Mouse (Mus musculus): ENCODE measurements around the gene Olfr205. TPM values are rescaled to one million over a fixed set of nuclear protein-coding genes. Genes with fewer than 3 reads are reported as not detected.

Gene Olfr205
- not detected for polyA plus RNA-seq (2015; fragmentation: Illumina TruSeq; extraction: RNeasy Lipid Tissue Mini Kit (QIAGEN cat#74804); ENCODE audit: insufficient read depth, low read depth, low replicate concordance)

GRCm38 (mm10) chr16:59331038-59331437 lies at the start of gene Olfr205:
TSS of gene Olfr205 (minus strand) at chr16:59331138.

GRCm38 (mm10) chr16:59363893-59364292 lies 33.0 kb upstream of the Olfr205 start, which contains the start of gene Olfr209:
TSS of gene Olfr209 (minus strand) at chr16:59363993.

GRCm38 (mm10) chr16:59349146-59349545 lies 18.2 kb upstream of the Olfr205 start, which contains the start of gene Olfr206:
TSS of gene Olfr206 (minus strand) at chr16:59349246.

DNA sequence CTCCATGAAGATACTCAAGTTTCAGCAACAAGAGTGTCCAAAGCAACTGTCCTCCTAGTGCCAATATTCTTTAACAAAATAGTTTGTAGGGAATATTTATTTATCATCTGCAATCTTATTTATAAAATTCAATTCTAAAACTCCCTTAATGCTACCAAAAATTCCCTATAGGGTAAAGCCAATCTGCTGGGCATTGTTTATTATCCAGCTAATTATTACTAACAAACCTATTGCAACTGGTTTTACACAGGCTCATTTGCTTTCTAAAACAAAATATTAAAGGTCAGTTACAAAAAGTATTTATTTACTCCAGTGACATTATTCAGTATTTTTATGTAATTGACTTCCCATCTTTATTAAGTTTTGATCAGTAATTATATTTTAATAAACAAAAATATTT lies 12.8 kb downstream of the Olfr205 start, which contains the start of gene Olfr204:
Olfr204 (minus strand) TSS at position 101 of the 400 bp plus-strand sequence.

DNA sequence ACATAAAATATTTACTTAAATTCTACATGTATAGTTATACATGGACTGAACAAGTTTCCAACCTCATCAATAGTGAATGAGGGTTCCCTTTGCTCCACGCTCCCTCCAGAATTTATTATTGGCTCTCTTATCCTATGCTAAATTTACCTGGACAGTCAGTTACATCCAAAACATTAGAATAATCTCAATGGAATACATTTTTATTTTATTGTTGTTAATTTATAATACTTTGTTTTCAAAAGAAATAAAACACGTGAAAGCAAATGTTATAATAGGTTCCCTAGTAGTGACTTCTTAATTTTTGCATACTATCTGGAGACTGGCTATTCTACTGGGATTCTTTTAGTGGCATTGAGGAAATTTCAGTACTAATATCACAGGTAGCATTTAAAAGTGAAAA lies 32.4 kb downstream of the Olfr205 start, which contains the start of gene Olfr203:
Olfr203 (plus strand) TSS at position 301 of the 400 bp plus-strand sequence.

DNA sequence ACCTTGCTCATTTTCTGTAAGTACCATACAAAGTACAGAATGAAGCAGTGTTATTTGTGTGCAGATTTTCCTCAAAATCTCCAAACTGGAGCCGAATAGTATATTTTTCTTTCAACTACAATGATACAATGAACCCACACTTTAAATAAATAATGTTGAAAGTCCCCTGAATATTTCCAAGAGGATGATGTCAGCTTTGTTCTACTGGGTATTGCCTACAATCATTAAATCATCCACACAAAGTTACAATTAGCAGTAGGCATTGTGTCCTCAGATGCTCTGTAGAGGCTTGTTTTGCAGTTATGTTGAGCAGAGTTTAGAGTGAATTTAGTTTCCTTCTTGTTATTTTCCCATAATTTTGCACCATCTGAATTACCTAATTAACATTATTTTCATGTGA lies 44.2 kb downstream of the Olfr205 start, which contains the start of gene Olfr202:
Olfr202 (minus strand) TSS at position 101 of the 400 bp plus-strand sequence.

Other genes starting within 250 kb of the Olfr205 start
- gene Olfr191, start 241.3 kb downstream of the Olfr205 start, polyA plus RNA-seq (2015; fragmentation: Illumina TruSeq; extraction: RNeasy Lipid Tissue Mini Kit (QIAGEN cat#74804); ENCODE audit: insufficient read depth, low read depth, low replicate concordance) = not detected
- gene Olfr193, start 219.3 kb downstream of the Olfr205 start, polyA plus RNA-seq (2015; fragmentation: Illumina TruSeq; extraction: RNeasy Lipid Tissue Mini Kit (QIAGEN cat#74804); ENCODE audit: insufficient read depth, low read depth, low replicate concordance) = not detected
- not detected for gene Olfr194, start 210.1 kb downstream of the Olfr205 start, polyA plus RNA-seq (2015; fragmentation: Illumina TruSeq; extraction: RNeasy Lipid Tissue Mini Kit (QIAGEN cat#74804); ENCODE audit: insufficient read depth, low read depth, low replicate concordance)
- not detected for gene Olfr195, start 184.1 kb downstream of the Olfr205 start, polyA plus RNA-seq (2015; fragmentation: Illumina TruSeq; extraction: RNeasy Lipid Tissue Mini Kit (QIAGEN cat#74804); ENCODE audit: insufficient read depth, low read depth, low replicate concordance)
- gene Olfr196, start 160.7 kb downstream of the Olfr205 start, polyA plus RNA-seq (2015; fragmentation: Illumina TruSeq; extraction: RNeasy Lipid Tissue Mini Kit (QIAGEN cat#74804); ENCODE audit: insufficient read depth, low read depth, low replicate concordance) = not detected
- gene Olfr198, start 127.6 kb downstream of the Olfr205 start, polyA plus RNA-seq (2015; fragmentation: Illumina TruSeq; extraction: RNeasy Lipid Tissue Mini Kit (QIAGEN cat#74804); ENCODE audit: insufficient read depth, low read depth, low replicate concordance) = not detected
- gene Olfr199, start 111.4 kb downstream of the Olfr205 start, polyA plus RNA-seq (2015; fragmentation: Illumina TruSeq; extraction: RNeasy Lipid Tissue Mini Kit (QIAGEN cat#74804); ENCODE audit: insufficient read depth, low read depth, low replicate concordance) = not detected
- gene Olfr201, start 58.5 kb downstream of the Olfr205 start, polyA plus RNA-seq (2015; fragmentation: Illumina TruSeq; extraction: RNeasy Lipid Tissue Mini Kit (QIAGEN cat#74804); ENCODE audit: insufficient read depth, low read depth, low replicate concordance) = not detected
- not detected for gene Olfr202, start 44.3 kb downstream of the Olfr205 start, polyA plus RNA-seq (2015; fragmentation: Illumina TruSeq; extraction: RNeasy Lipid Tissue Mini Kit (QIAGEN cat#74804); ENCODE audit: insufficient read depth, low read depth, low replicate concordance)
- gene Olfr203, start 32.3 kb downstream of the Olfr205 start, polyA plus RNA-seq (2015; fragmentation: Illumina TruSeq; extraction: RNeasy Lipid Tissue Mini Kit (QIAGEN cat#74804); ENCODE audit: insufficient read depth, low read depth, low replicate concordance) = not detected
- gene Olfr204, start 12.9 kb downstream of the Olfr205 start, polyA plus RNA-seq (2015; fragmentation: Illumina TruSeq; extraction: RNeasy Lipid Tissue Mini Kit (QIAGEN cat#74804); ENCODE audit: insufficient read depth, low read depth, low replicate concordance) = not detected
- not detected for gene Olfr206, start 18.1 kb upstream of the Olfr205 start, polyA plus RNA-seq (2015; fragmentation: Illumina TruSeq; extraction: RNeasy Lipid Tissue Mini Kit (QIAGEN cat#74804); ENCODE audit: insufficient read depth, low read depth, low replicate concordance)
- not detected for gene Olfr209, start 32.9 kb upstream of the Olfr205 start, polyA plus RNA-seq (2015; fragmentation: Illumina TruSeq; extraction: RNeasy Lipid Tissue Mini Kit (QIAGEN cat#74804); ENCODE audit: insufficient read depth, low read depth, low replicate concordance)
- gene Gabrr3, start 76.2 kb upstream of the Olfr205 start, polyA plus RNA-seq (2015; fragmentation: Illumina TruSeq; extraction: RNeasy Lipid Tissue Mini Kit (QIAGEN cat#74804); ENCODE audit: insufficient read depth, low read depth, low replicate concordance) = not detected
- gene Riox2, start 140.6 kb upstream of the Olfr205 start, polyA plus RNA-seq (2015; fragmentation: Illumina TruSeq; extraction: RNeasy Lipid Tissue Mini Kit (QIAGEN cat#74804); ENCODE audit: insufficient read depth, low read depth, low replicate concordance) = 5.4 TPM